Mouse (Mus musculus) frontal cortex, adult (tissue): ENCODE measurements at regions not wholly inside any gene's neighbourhood (a gene's known extent, or its start where the extent isn't known, plus 50 kb on each side); places are given as distances from the start of the nearest gene placed in this dataset.

Source experiments
- ATAC-seq: cut with Nextera tagmentation; 2 replicates; pipeline ENCODE4 v1.9.2; 2017; ENCODE audit warnings: mild to moderate bottlenecking, moderate library complexity, mixed read lengths; ENCODE audit not compliant: low TSS enrichment

DNA sequence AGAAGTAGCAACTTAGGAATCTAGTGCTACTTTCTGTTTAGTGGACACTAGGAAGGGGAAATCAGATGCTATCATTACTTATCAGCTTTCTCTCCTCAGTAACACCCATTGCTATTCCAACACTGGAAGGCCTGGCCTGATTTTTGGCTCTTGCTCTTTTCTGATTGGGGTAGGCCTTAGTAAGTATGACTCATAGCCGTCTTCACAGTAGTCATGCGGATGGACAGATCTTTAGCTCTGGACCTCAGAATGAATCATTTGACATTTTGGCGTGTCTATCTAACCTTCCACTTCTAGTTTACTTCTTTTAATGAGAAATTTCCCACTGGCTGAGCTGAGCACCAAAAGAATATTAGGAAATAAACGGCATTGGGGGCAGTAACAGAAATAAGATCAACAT lies 71.4 kb upstream of the Esx1 start:
- ATAC-seq, result no peak

DNA sequence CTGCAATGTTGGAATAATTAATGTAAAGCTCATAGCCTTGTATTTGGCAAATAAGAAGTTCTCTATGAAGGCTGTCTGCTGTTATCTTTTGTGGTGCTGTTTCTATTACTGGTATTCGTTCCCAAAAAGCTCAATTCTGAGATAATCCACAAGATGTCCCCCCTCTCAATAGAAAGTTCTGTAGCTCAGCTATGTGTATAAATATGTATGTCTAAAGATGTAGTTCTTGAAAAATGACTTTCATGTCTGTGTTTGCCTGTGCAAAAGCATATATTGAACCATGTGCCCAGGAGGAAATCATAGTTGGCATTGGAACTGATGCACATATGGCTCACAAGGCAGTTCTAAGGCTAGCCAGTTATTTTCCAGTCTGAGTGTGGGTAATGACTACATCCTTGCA lies 68.2 kb upstream of the Esx1 start:
- peak; percentile 76 for ATAC-seq

GRCm38 (mm10) chrX:137175774-137176173 lies 53.9 kb upstream of the Esx1 start:
- ATAC-seq, result no peak

GRCm38 (mm10) chrX:137173455-137173854 lies 51.6 kb upstream of the Esx1 start:
- no peak for ATAC-seq
